Mouse (Mus musculus) stomach, embryonic 15.5 days (tissue): Measurements from ENCODE around the gene Cnot10. TPM values are rescaled to one million over a fixed set of nuclear protein-coding genes. Genes with fewer than 3 reads are reported as not detected.
A peak's percentile ranks its signal among the peaks of the same experiment; 100 is the strongest.
"Not testable (repeated sequence)": the region's sequence is repeated elsewhere in the genome, so short reads cannot be mapped to it uniquely, and the experiment has no call there.

ENCODE experiments used
- ATAC-seq: fragments of 200-750 bp; cut with Nextera tagmentation; 2 replicates; pipeline ENCODE4 v1.8.0; 2017; ENCODE audit warnings: low read depth, moderate number of reproducible peaks, moderate TSS enrichment; ENCODE audit not compliant: insufficient read depth, low FRiP score
- H3K27ac ChIP-seq: fragments of 300-500 bp; sonication (generic); 2 replicates; pipeline ENCODE4 v1.5.1; 2015; ENCODE audit warnings: mild to moderate bottlenecking, inconsistent platforms
- H3K27me3 ChIP-seq: fragments of 300-500 bp; sonication (generic); replicated peaks from 2 replicates; pipeline ENCODE4 v1.6.1; 2015; ENCODE audit warnings: inconsistent platforms
- H3K36me3 ChIP-seq: fragments of 300-500 bp; sonication (generic); 2 replicates; pipeline ENCODE4 v1.6.1; 2015; ENCODE audit warnings: inconsistent platforms
- H3K4me1 ChIP-seq: fragments of 300-500 bp; sonication (generic); 2 replicates; pipeline ENCODE4 v1.6.1; 2015; ENCODE audit warnings: inconsistent platforms
- H3K4me2 ChIP-seq: fragments of 300-500 bp; sonication (generic); 2 replicates; pipeline ENCODE4 v1.6.1; 2015; ENCODE audit warnings: mild to moderate bottlenecking, inconsistent platforms
- H3K4me3 ChIP-seq: fragments of 300-500 bp; sonication (generic); replicated peaks from 2 replicates; pipeline ENCODE4 v1.5.1; 2015; ENCODE audit warnings: inconsistent platforms
- H3K9ac ChIP-seq: fragments of 300-500 bp; sonication (generic); 2 replicates; pipeline ENCODE4 v1.6.1; 2015; ENCODE audit warnings: inconsistent platforms
- H3K9me3 ChIP-seq: fragments of 300-500 bp; sonication (generic); 2 replicates; pipeline ENCODE4 v1.6.1; 2016; ENCODE audit warnings: inconsistent platforms
- WGBS: fragments of 180-500 bp; shearing (Covaris S2); methylation state at CpG from one replicate; pipeline ENCODE4 v1.1.7; 2015; 5-methylcytosine and 5-hydroxymethylcytosine counted together
- polyA plus RNA-seq: library from polyadenylated mRNA; unstranded; fragments of >200 nt; fragmentation: Nextera tagmentation; extraction: Ambion mirVana; gene quantifications from 2 replicates; pipeline ENCODE4 v1.2.1, GENCODE M21; 2015

Cnot10 gene
- polyA plus RNA-seq, 1 experiment from 2014 or later: 51.2 TPM

GRCm38 (mm10) chr9:114648472-114648871 lies 8.5 kb upstream of the Cnot10 start:
- H3K4me2 ChIP-seq, H3K27ac ChIP-seq, H3K9ac ChIP-seq, H3K36me3 ChIP-seq, H3K27me3 ChIP-seq, H3K4me1 ChIP-seq, H3K4me3 ChIP-seq, ATAC-seq, H3K9me3 ChIP-seq: not testable (repeated sequence)
- 45% methylated on average over 9 of the region's 9 CpGs for WGBS

GRCm38 (mm10) chr9:114647506-114648432 lies 7.8 kb upstream of the Cnot10 start:
- Histone ChIP-seq H3K36me3 (no peaks in the 10 kb centered on the region), H3K9me3 (no peaks in the 10 kb centered on the region), H3K27me3 (0 out of 2 replicates have a peak, but pooled peaks cover 4% of the 10 kb centered on the region), H3K4me2 (no peak overlapping the region), H3K9ac (no peak overlapping the region), H3K4me3 (no peak overlapping the region), H3K27ac (no peak overlapping the region), H3K4me1 (no peaks in the 10 kb centered on the region)
- 78% methylated on average over 28 of the region's 28 CpGs for WGBS
- peak; percentile 39; the same call in 1 of the 2 replicates for ATAC-seq

- 0 out of 2 replicates have a peak, but pooled peaks cover 4% of the 10 kb centered on the region for H3K27me3 ChIP-seq
- H3K4me3 ChIP-seq: no peak overlapping the region
- H3K9me3 ChIP-seq: no peaks in the 10 kb centered on the region
- no peaks in the 10 kb centered on the region for H3K4me1 ChIP-seq
- H3K36me3 ChIP-seq: no peaks in the 10 kb centered on the region
- no peak overlapping the region for H3K9ac ChIP-seq
- ATAC-seq: no peak
- no peak overlapping the region for H3K27ac ChIP-seq
- H3K4me2 ChIP-seq: no peak overlapping the region
- WGBS: 86% methylated on average over 12 of the region's 12 CpGs
Measured at GRCm38 (mm10) chr9:114646556-114647505, 6.8 kb upstream of the Cnot10 start.

GRCm38 (mm10) chr9:114639186-114639748 lies 717 bp downstream of the Cnot10 start:
- Histone ChIP-seq H3K27me3 (0 out of 2 replicates have a peak, but pooled peaks cover 3% of the 10 kb centered on the region), H3K9me3 (no peaks in the 10 kb centered on the region), H3K36me3 (no peaks in the 10 kb centered on the region), H3K4me1 (peaks cover 14% of the 10 kb centered on the region), H3K9ac (peak overlapping the region; percentile 65), H3K27ac (peak overlapping the region; percentile 77), H3K4me3 (peak overlapping the region; percentile 74), H3K4me2 (peak overlapping the region; percentile 80)
- WGBS: 11% methylated on average over 18 of the region's 18 CpGs
- ATAC-seq: no peak

GRCm38 (mm10) chr9:114636751-114637150 lies 3.2 kb downstream of the Cnot10 start:
- ATAC-seq: no peak
- H3K36me3 ChIP-seq: no peaks in the 10 kb centered on the region
- H3K27me3 ChIP-seq: no peaks in the 10 kb centered on the region
- H3K9me3 ChIP-seq: no peaks in the 10 kb centered on the region
- H3K9ac ChIP-seq: no peak overlapping the region
- no peak overlapping the region for H3K4me2 ChIP-seq
- no peak overlapping the region for H3K27ac ChIP-seq
- H3K4me1 ChIP-seq: peaks cover 14% of the 10 kb centered on the region
- H3K4me3 ChIP-seq: no peak overlapping the region
- 84% methylated on average over 3 of the region's 3 CpGs for WGBS

GRCm38 (mm10) chr9:114636150-114636549 lies 3.8 kb downstream of the Cnot10 start:
- no peaks in the 10 kb centered on the region for H3K36me3 ChIP-seq
- H3K27ac ChIP-seq: no peak overlapping the region
- H3K4me2 ChIP-seq: no peak overlapping the region
- no peak overlapping the region for H3K9ac ChIP-seq
- ATAC-seq: no peak
- no peaks in the 10 kb centered on the region for H3K9me3 ChIP-seq
- H3K4me1 ChIP-seq: peaks cover 14% of the 10 kb centered on the region
- no peaks in the 10 kb centered on the region for H3K27me3 ChIP-seq
- no peak overlapping the region for H3K4me3 ChIP-seq
- 93% methylated on average over 4 of the region's 4 CpGs for WGBS

GRCm38 (mm10) chr9:114632331-114632730 lies 7.7 kb downstream of the Cnot10 start:
- no peaks in the 10 kb centered on the region for H3K27me3 ChIP-seq
- no peak overlapping the region for H3K27ac ChIP-seq
- no peaks in the 10 kb centered on the region for H3K9me3 ChIP-seq
- H3K4me2 ChIP-seq: no peak overlapping the region
- no peak for ATAC-seq
- H3K4me3 ChIP-seq: no peak overlapping the region
- H3K9ac ChIP-seq: no peak overlapping the region
- 71% methylated on average over 4 of the region's 4 CpGs for WGBS
- peaks cover 17% of the 10 kb centered on the region for H3K36me3 ChIP-seq
- H3K4me1 ChIP-seq: no peaks in the 10 kb centered on the region

GRCm38 (mm10) chr9:114626726-114627125 lies 13.3 kb downstream of the Cnot10 start:
- no peak overlapping the region for H3K9ac ChIP-seq
- H3K4me2 ChIP-seq: no peak overlapping the region
- no peak overlapping the region for H3K27ac ChIP-seq
- no peak for ATAC-seq
- H3K36me3 ChIP-seq: peaks cover 49% of the 10 kb centered on the region
- no peak overlapping the region for H3K4me3 ChIP-seq
- no peaks in the 10 kb centered on the region for H3K27me3 ChIP-seq
- WGBS: 64% methylated on average over 4 of the region's 4 CpGs
- H3K4me1 ChIP-seq: no peaks in the 10 kb centered on the region
- H3K9me3 ChIP-seq: no peaks in the 10 kb centered on the region

- Histone ChIP-seq H3K4me3 (no peak overlapping the region), H3K27me3 (no peaks in the 10 kb centered on the region), H3K4me1 (no peaks in the 10 kb centered on the region), H3K4me2 (no peak overlapping the region), H3K9ac (no peak overlapping the region), H3K36me3 (peaks cover 63% of the 10 kb centered on the region), H3K27ac (no peak overlapping the region), H3K9me3 (no peaks in the 10 kb centered on the region)
- WGBS: 96% methylated on average over 6 of the region's 6 CpGs
- no peak for ATAC-seq
Measured at GRCm38 (mm10) chr9:114624178-114624577, 15.8 kb downstream of the Cnot10 start.

- H3K27me3 ChIP-seq: no peaks in the 10 kb centered on the region
- H3K36me3 ChIP-seq: peaks cover 57% of the 10 kb centered on the region
- H3K4me1 ChIP-seq: no peaks in the 10 kb centered on the region
- no peak overlapping the region for H3K9ac ChIP-seq
- H3K27ac ChIP-seq: no peak overlapping the region
- WGBS: 85% methylated on average over 5 of the region's 5 CpGs
- ATAC-seq: no peak
- H3K4me2 ChIP-seq: no peak overlapping the region
- no peaks in the 10 kb centered on the region for H3K9me3 ChIP-seq
- H3K4me3 ChIP-seq: no peak overlapping the region
Measured at GRCm38 (mm10) chr9:114621149-114621548, 18.8 kb downstream of the Cnot10 start.

GRCm38 (mm10) chr9:114614176-114614953 lies 25.6 kb downstream of the Cnot10 start:
- no peak overlapping the region for H3K4me3 ChIP-seq
- no peak overlapping the region for H3K27ac ChIP-seq
- no peaks in the 10 kb centered on the region for H3K27me3 ChIP-seq
- peaks cover 47% of the 10 kb centered on the region for H3K36me3 ChIP-seq
- no peak overlapping the region for H3K4me2 ChIP-seq
- 83% methylated on average over 9 of the region's 9 CpGs for WGBS
- H3K9ac ChIP-seq: no peak overlapping the region
- ATAC-seq: no peak
- no peaks in the 10 kb centered on the region for H3K9me3 ChIP-seq
- no peaks in the 10 kb centered on the region for H3K4me1 ChIP-seq
